Mouse (Mus musculus): ENCODE measurements at regions not wholly inside any gene's neighbourhood (a gene's known extent, or its start where the extent isn't known, plus 50 kb on each side); places are given as distances from the start of the nearest gene placed in this dataset.
A peak's percentile ranks its signal among the peaks of the same experiment; 100 is the strongest.

GRCm38 (mm10) chr17:83960158-83960557, 112.4 kb upstream of the Haao start:
- Histone ChIP-seq H3K4me1 (ENCODE audit: control insufficient read depth, insufficient read depth) (peaks cover 12% of the 10 kb centered on the region), H3K27me3 (ENCODE audit: control insufficient read depth, insufficient read depth, low read length) (no peaks in the 10 kb centered on the region), H3K9me3 (replicated peaks; ENCODE audit: control insufficient read depth, low read length) (no peaks in the 10 kb centered on the region), H3K4me3 (ENCODE audit: low read depth, low read length) (no peak overlapping the region), H3K36me3 (replicated peaks; ENCODE audit: control insufficient read depth, insufficient read depth, low read length) (no peaks in the 10 kb centered on the region), H3K9ac (replicated peaks; ENCODE audit: low read depth, low read length) (no peak overlapping the region), H3K4me2 (ENCODE audit: low read depth, low read length) (no peak overlapping the region), H3K27ac (ENCODE audit: low read depth) (peak overlapping the region; percentile 7; the same call in 1 of the 2 replicates)
- TF ChIP-seq CTCF (IDR thresholded peaks at IDR 0.05; ENCODE audit: low read depth) (no peak), EP300 (IDR thresholded peaks at IDR 0.05; ENCODE audit: low read depth) (no peak)
- ATAC-seq (ENCODE audit: insufficient read depth, low read depth) (no peak), DNase-seq (ENCODE audit: low spot score) (no peak)
- 26% methylated on average over 3 of the region's 3 CpGs for WGBS

- ATAC-seq (ENCODE audit: insufficient read depth, low read depth) (no peak), DNase-seq (ENCODE audit: low spot score) (no peak)
- Histone ChIP-seq H3K4me2 (ENCODE audit: low read depth, low read length) (no peak overlapping the region), H3K4me1 (ENCODE audit: control insufficient read depth, insufficient read depth) (peaks cover 18% of the 10 kb centered on the region), H3K4me3 (ENCODE audit: low read depth, low read length) (no peak overlapping the region), H3K9ac (replicated peaks; ENCODE audit: low read depth, low read length) (0 out of 2 replicates have a peak overlapping the region, but pooled peaks have one; percentile 2), H3K9me3 (replicated peaks; ENCODE audit: control insufficient read depth, low read length) (no peaks in the 10 kb centered on the region), H3K27me3 (ENCODE audit: control insufficient read depth, insufficient read depth, low read length) (no peaks in the 10 kb centered on the region), H3K36me3 (replicated peaks; ENCODE audit: control insufficient read depth, insufficient read depth, low read length) (no peaks in the 10 kb centered on the region), H3K27ac (ENCODE audit: low read depth) (peak overlapping the region; percentile 22; the same call in 1 of the 2 replicates)
- WGBS: 45% methylated on average over 9 of the region's 9 CpGs
- TF ChIP-seq EP300 (IDR thresholded peaks at IDR 0.05; ENCODE audit: low read depth) (no peak), CTCF (IDR thresholded peaks at IDR 0.05; ENCODE audit: low read depth) (no peak)
Observed at GRCm38 (mm10) chr17:83959159-83959848, 111.5 kb upstream of the Haao start.

- Histone ChIP-seq H3K4me3 (ENCODE audit: low read depth, low read length) (no peak overlapping the region), H3K4me1 (ENCODE audit: control insufficient read depth, insufficient read depth) (peaks cover 24% of the 10 kb centered on the region), H3K27ac (ENCODE audit: low read depth) (0 out of 2 replicates have a peak overlapping the region, but pooled peaks have one; percentile 62), H3K36me3 (replicated peaks; ENCODE audit: control insufficient read depth, insufficient read depth, low read length) (no peaks in the 10 kb centered on the region), H3K4me2 (ENCODE audit: low read depth, low read length) (no peak overlapping the region), H3K9me3 (replicated peaks; ENCODE audit: control insufficient read depth, low read length) (no peaks in the 10 kb centered on the region), H3K9ac (replicated peaks; ENCODE audit: low read depth, low read length) (no peak overlapping the region), H3K27me3 (ENCODE audit: control insufficient read depth, insufficient read depth, low read length) (no peaks in the 10 kb centered on the region)
- 71% methylated on average over 3 of the region's 3 CpGs for WGBS
- TF ChIP-seq EP300 (IDR thresholded peaks at IDR 0.05; ENCODE audit: low read depth) (no peak), CTCF (IDR thresholded peaks at IDR 0.05; ENCODE audit: low read depth) (no peak)
- no peak for DNase-seq (ENCODE audit: low spot score)
- no peak for ATAC-seq (ENCODE audit: insufficient read depth, low read depth)
Observed at GRCm38 (mm10) chr17:83958706-83959105, 110.9 kb upstream of the Haao start.

- ATAC-seq (ENCODE audit: insufficient read depth, low read depth): no peak
- TF ChIP-seq EP300 (IDR thresholded peaks at IDR 0.05; ENCODE audit: low read depth) (no peak), CTCF (IDR thresholded peaks at IDR 0.05; ENCODE audit: low read depth) (no peak)
- H3K27me3 ChIP-seq (ENCODE audit: control insufficient read depth, insufficient read depth, low read length): no peaks in the 10 kb centered on the region
- H3K4me3 ChIP-seq (ENCODE audit: low read depth, low read length): no peak overlapping the region
- no peaks in the 10 kb centered on the region for H3K9me3 ChIP-seq (replicated peaks; ENCODE audit: control insufficient read depth, low read length)
- H3K36me3 ChIP-seq (replicated peaks; ENCODE audit: control insufficient read depth, insufficient read depth, low read length): no peaks in the 10 kb centered on the region
- 0 out of 2 replicates have a peak overlapping the region, but pooled peaks have one; percentile 10 for H3K9ac ChIP-seq (replicated peaks; ENCODE audit: low read depth, low read length)
- H3K27ac ChIP-seq (ENCODE audit: low read depth): peak overlapping the region; percentile 62
- peaks cover 28% of the 10 kb centered on the region for H3K4me1 ChIP-seq (ENCODE audit: control insufficient read depth, insufficient read depth)
- 60% methylated on average over 12 of the region's 12 CpGs for WGBS
- no peak overlapping the region for H3K4me2 ChIP-seq (ENCODE audit: low read depth, low read length)
- no peak for DNase-seq (ENCODE audit: low spot score)
Observed at GRCm38 (mm10) chr17:83957661-83958540, 110.1 kb upstream of the Haao start.

DNA sequence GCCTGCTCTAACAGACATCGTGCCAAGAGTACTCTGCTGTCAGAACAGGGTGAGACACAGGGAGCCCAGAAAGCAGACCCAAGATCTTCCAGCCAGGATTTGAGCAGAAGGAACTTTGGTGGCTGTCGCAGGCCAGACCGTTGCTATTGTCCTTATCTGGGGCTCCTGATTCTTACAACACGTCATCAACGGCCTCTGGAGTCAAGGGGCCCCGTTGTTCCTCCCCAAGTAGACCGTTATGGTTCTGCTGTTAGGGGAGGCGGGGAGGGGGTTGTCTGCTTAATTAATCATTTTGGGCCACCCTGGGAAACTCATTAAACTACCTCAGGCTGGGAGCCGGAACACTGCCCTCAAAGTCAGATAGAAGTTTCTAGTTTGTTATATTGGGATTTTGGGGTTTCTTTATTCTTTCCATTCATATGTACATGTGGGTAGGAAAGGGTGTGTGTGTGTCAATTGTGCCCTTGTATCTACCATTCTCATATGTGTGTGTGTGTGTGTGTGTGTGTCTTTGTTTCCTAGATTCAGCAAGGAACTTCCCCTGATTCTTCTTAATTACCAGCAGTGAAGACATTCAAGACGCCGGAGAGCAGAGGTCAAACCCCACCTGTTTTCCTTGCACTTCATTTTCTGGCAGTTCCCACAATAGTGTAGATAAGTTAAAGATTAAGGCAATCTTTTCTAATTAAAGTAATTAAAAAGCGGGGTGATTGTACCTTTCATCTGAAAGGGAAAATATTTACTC, 109.2 kb upstream of the Haao start:
- no peaks in the 10 kb centered on the region for H3K27me3 ChIP-seq (ENCODE audit: control insufficient read depth, insufficient read depth, low read length)
- H3K27ac ChIP-seq (ENCODE audit: low read depth): peak overlapping the region; percentile 62
- H3K4me3 ChIP-seq (ENCODE audit: low read depth, low read length): no peak overlapping the region
- H3K9me3 ChIP-seq (replicated peaks; ENCODE audit: control insufficient read depth, low read length): no peaks in the 10 kb centered on the region
- no peak for ATAC-seq (ENCODE audit: insufficient read depth, low read depth)
- TF ChIP-seq CTCF (IDR thresholded peaks at IDR 0.05; ENCODE audit: low read depth) (no peak), EP300 (IDR thresholded peaks at IDR 0.05; ENCODE audit: low read depth) (no peak)
- no peak overlapping the region for H3K9ac ChIP-seq (replicated peaks; ENCODE audit: low read depth, low read length)
- H3K36me3 ChIP-seq (replicated peaks; ENCODE audit: control insufficient read depth, insufficient read depth, low read length): no peaks in the 10 kb centered on the region
- no peak for DNase-seq (ENCODE audit: low spot score)
- peaks cover 28% of the 10 kb centered on the region for H3K4me1 ChIP-seq (ENCODE audit: control insufficient read depth, insufficient read depth)
- H3K4me2 ChIP-seq (ENCODE audit: low read depth, low read length): no peak overlapping the region
- 41% methylated on average over 12 of the region's 12 CpGs for WGBS
